Mouse (Mus musculus): ENCODE measurements around the gene Plekhm3. TPM values are rescaled to one million over a fixed set of nuclear protein-coding genes. Genes with fewer than 3 reads are reported as not detected.

Plekhm3 gene
- polyA plus RNA-seq, 1 experiment, result 2.3 TPM

DNA sequence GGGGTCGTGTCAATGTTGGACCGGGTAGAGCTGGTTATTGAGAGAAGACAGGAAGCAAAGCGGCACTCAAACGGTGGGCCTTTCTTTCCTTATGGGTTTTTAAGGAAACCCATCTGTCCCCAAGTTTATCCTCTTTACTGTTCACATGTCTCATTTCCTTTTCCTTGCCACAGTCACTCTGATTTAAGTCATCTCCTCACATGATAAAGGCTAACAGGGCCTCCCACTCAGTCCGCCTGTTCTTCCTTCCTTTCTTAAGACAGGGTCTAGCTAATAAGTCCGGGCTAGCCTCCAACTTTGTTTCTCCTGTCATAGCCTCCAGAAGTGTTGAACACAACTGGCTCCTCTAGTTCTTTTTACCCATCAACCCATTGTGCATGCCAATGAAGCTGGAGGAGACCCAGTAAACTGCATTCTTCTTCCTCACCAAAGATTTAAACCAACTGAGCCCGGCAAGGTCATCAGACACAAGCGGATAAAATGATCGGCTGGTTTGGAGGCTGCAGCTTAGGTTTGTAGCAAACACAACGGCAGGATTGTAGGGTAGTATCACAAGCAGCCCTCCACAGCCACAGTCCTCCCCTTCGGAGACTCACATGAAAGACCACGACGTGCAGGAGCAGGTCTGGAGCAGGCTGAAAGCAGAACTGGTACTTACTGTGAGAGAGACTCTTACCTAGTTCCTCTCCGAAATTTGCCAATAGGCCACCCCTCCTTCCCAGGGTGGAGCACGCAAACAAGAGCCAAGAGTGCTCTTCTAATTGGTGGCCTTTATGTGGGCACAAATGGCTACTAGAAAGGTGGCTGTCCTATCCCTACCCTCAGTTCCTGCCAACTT lies 29.0 kb downstream of the Plekhm3 start:
- no peak overlapping the region for H3K4me3 ChIP-seq (ENCODE audit: insufficient read depth, poor library complexity, severe bottlenecking)
- H3ac ChIP-seq (ENCODE audit: control insufficient read depth, insufficient read length, low read depth), result no peak overlapping the region
- no peaks in the 10 kb centered on the region for H3K79me3 ChIP-seq (ENCODE audit: low read depth)
- H3K79me2 ChIP-seq (ENCODE audit: control insufficient read depth, insufficient read depth), result no peaks in the 10 kb centered on the region
- no peaks in the 10 kb centered on the region for H3K27me3 ChIP-seq (ENCODE audit: control insufficient read depth, insufficient read depth, insufficient read length)
- TF ChIP-seq FOSL1 (IDR thresholded peaks at IDR 0.05; ENCODE audit: insufficient read depth, low read length, poor library complexity, severe bottlenecking), result no peak
- no peak for TF ChIP-seq USF1 (IDR thresholded peaks at IDR 0.05; ENCODE audit: low read depth)
- TF ChIP-seq CEBPB (IDR thresholded peaks at IDR 0.05; ENCODE audit: low read depth), result no peak
- TF ChIP-seq MAX (IDR thresholded peaks at IDR 0.05), result no peak
- no peak for TF ChIP-seq MYOG (IDR thresholded peaks at IDR 0.05; ENCODE audit: control insufficient read depth, extremely low read depth, insufficient read length)
- TF ChIP-seq CTCF (IDR thresholded peaks at IDR 0.05; ENCODE audit: control insufficient read depth, insufficient read depth, insufficient read length), result no peak
- TF ChIP-seq MYOD1 (IDR thresholded peaks at IDR 0.05; ENCODE audit: control insufficient read depth, insufficient read length, low read depth), result no peak
- H3K36me3 ChIP-seq (ENCODE audit: control insufficient read depth, insufficient read depth), result no peaks in the 10 kb centered on the region

DNA sequence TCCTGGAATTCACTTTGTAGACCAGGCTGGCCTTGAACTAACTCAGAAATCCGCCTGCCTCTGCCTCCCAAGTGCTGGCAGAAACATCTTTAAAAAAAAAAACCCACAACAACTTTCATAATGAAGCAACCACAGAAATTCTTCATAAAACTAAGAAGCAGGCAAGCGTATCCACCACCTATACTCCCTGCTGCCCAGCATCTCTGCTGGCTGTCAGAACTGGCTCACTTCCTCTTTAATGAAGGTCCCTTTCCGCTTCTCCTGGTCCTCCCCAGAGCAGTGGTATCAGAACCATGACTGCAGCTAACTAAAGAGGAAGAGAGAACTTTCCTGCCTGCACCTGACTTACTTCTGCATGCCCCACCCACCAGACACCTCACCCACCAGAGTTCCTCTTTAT lies 31.0 kb downstream of the Plekhm3 start:
- Histone ChIP-seq H3K27me3 (ENCODE audit: control insufficient read depth, insufficient read depth, insufficient read length) (no peaks in the 10 kb centered on the region), H3K79me2 (ENCODE audit: control insufficient read depth, insufficient read depth) (no peaks in the 10 kb centered on the region), H3ac (ENCODE audit: control insufficient read depth, insufficient read length, low read depth) (no peak overlapping the region), H3K79me3 (ENCODE audit: low read depth) (no peaks in the 10 kb centered on the region), H3K4me3 (ENCODE audit: insufficient read depth, poor library complexity, severe bottlenecking) (no peak overlapping the region), H3K36me3 (ENCODE audit: control insufficient read depth, insufficient read depth) (no peaks in the 10 kb centered on the region)
- TF ChIP-seq MYOG (IDR thresholded peaks at IDR 0.05; ENCODE audit: control insufficient read depth, extremely low read depth, insufficient read length) (no peak), MAX (IDR thresholded peaks at IDR 0.05) (no peak), MYOD1 (IDR thresholded peaks at IDR 0.05; ENCODE audit: control insufficient read depth, insufficient read length, low read depth) (no peak), CTCF (IDR thresholded peaks at IDR 0.05; ENCODE audit: control insufficient read depth, insufficient read depth, insufficient read length) (no peak), FOSL1 (IDR thresholded peaks at IDR 0.05; ENCODE audit: insufficient read depth, low read length, poor library complexity, severe bottlenecking) (no peak), CEBPB (IDR thresholded peaks at IDR 0.05; ENCODE audit: low read depth) (no peak), USF1 (IDR thresholded peaks at IDR 0.05; ENCODE audit: low read depth) (no peak)

DNA sequence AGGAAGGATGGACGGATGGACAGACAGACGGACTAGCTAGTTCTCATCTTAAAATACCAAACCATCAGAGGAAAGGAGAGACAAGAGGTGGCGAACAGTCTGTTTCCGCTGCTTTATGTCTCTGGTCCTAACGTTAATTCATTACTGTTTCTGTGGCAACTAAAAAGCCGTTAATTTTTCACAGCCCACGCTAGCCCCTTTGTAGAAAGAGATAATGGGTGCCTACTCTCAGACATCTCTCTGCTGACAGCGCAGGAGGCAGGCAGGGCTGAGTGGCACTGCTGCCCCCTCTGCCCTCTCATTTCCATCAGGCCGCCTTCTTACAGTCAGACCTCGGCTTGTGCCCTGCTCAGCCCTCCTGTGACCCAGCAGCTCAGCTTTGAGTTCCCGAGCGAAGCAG lies 32.3 kb downstream of the Plekhm3 start:
- Histone ChIP-seq H3K4me3 (ENCODE audit: insufficient read depth, poor library complexity, severe bottlenecking) (no peak overlapping the region), H3K79me3 (ENCODE audit: low read depth) (no peaks in the 10 kb centered on the region), H3K27me3 (ENCODE audit: control insufficient read depth, insufficient read depth, insufficient read length) (no peaks in the 10 kb centered on the region), H3K36me3 (ENCODE audit: control insufficient read depth, insufficient read depth) (no peaks in the 10 kb centered on the region), H3K79me2 (ENCODE audit: control insufficient read depth, insufficient read depth) (no peaks in the 10 kb centered on the region), H3ac (ENCODE audit: control insufficient read depth, insufficient read length, low read depth) (no peak overlapping the region)
- TF ChIP-seq MYOG (IDR thresholded peaks at IDR 0.05; ENCODE audit: control insufficient read depth, extremely low read depth, insufficient read length) (no peak), MAX (IDR thresholded peaks at IDR 0.05) (no peak), CTCF (IDR thresholded peaks at IDR 0.05; ENCODE audit: control insufficient read depth, insufficient read depth, insufficient read length) (no peak), USF1 (IDR thresholded peaks at IDR 0.05; ENCODE audit: low read depth) (no peak), CEBPB (IDR thresholded peaks at IDR 0.05; ENCODE audit: low read depth) (no peak), MYOD1 (IDR thresholded peaks at IDR 0.05; ENCODE audit: control insufficient read depth, insufficient read length, low read depth) (no peak), FOSL1 (IDR thresholded peaks at IDR 0.05; ENCODE audit: insufficient read depth, low read length, poor library complexity, severe bottlenecking) (no peak)

DNA sequence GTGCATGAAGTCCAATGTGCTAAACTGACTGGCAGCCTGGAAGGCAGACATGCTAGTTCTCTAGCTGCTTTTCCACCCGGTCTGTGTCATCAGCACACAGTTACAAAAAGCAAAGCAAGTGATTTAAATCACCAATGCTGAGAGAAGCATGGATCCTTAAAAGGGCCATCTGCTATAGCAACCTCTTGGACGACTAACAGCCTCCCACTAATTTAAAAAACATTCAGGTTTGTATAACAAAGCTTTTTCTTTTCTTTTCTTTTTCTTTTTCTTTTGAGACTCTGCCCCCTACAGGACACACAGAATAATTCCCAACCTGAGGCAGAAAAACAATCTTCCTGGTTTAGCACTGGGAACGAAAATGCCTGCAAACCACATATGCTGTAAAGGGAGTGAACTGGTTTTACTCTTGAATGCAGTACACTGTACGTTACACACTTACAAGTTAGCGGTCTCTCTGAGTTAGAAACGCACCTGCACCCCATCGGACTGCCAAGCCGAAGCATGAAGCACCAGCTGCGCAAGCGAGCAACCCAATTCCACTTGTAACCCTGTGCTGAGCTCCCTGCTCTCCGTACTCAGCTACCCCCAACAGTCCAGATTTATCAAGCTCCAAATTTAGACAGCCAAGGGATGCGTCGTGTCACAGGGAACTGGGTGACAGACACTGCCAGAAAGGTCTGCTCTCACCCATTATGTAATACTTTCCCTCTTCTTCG lies 37.7 kb downstream of the Plekhm3 start:
- Histone ChIP-seq H3K79me2 (ENCODE audit: control insufficient read depth, insufficient read depth) (peaks cover 4% of the 10 kb centered on the region), H3ac (ENCODE audit: control insufficient read depth, insufficient read length, low read depth) (no peak overlapping the region), H3K79me3 (ENCODE audit: low read depth) (no peaks in the 10 kb centered on the region), H3K4me3 (ENCODE audit: insufficient read depth, poor library complexity, severe bottlenecking) (no peak overlapping the region), H3K27me3 (ENCODE audit: control insufficient read depth, insufficient read depth, insufficient read length) (no peaks in the 10 kb centered on the region), H3K36me3 (ENCODE audit: control insufficient read depth, insufficient read depth) (no peaks in the 10 kb centered on the region)
- no peak for TF ChIP-seq MAX (IDR thresholded peaks at IDR 0.05)

- Histone ChIP-seq H3K36me3 (ENCODE audit: control insufficient read depth, insufficient read depth) (no peaks in the 10 kb centered on the region), H3K27me3 (ENCODE audit: control insufficient read depth, insufficient read depth, insufficient read length) (no peaks in the 10 kb centered on the region), H3ac (ENCODE audit: control insufficient read depth, insufficient read length, low read depth) (no peak overlapping the region), H3K79me3 (ENCODE audit: low read depth) (no peaks in the 10 kb centered on the region), H3K79me2 (ENCODE audit: control insufficient read depth, insufficient read depth) (peaks cover 4% of the 10 kb centered on the region), H3K4me3 (ENCODE audit: insufficient read depth, poor library complexity, severe bottlenecking) (no peak overlapping the region)
- TF ChIP-seq MYOD1 (IDR thresholded peaks at IDR 0.05; ENCODE audit: control insufficient read depth, insufficient read length, low read depth) (no peak), CEBPB (IDR thresholded peaks at IDR 0.05; ENCODE audit: low read depth) (no peak), MAX (IDR thresholded peaks at IDR 0.05) (no peak), CTCF (IDR thresholded peaks at IDR 0.05; ENCODE audit: control insufficient read depth, insufficient read depth, insufficient read length) (no peak), MYOG (IDR thresholded peaks at IDR 0.05; ENCODE audit: control insufficient read depth, extremely low read depth, insufficient read length) (no peak), USF1 (IDR thresholded peaks at IDR 0.05; ENCODE audit: low read depth) (no peak), FOSL1 (IDR thresholded peaks at IDR 0.05; ENCODE audit: insufficient read depth, low read length, poor library complexity, severe bottlenecking) (no peak)
These were observed 38.7 kb downstream of the Plekhm3 start for GRCm38 (mm10) chr1:64917966-64918365.

Data from C2C12 (cell line).